Mouse (Mus musculus): Measurements from ENCODE around the gene Prepl.

GRCm38 (mm10) chr17:85033087-85033486 lies 57.0 kb downstream of the Prepl start:
- TF ChIP-seq POLR2A (IDR thresholded peaks at IDR 0.05; ENCODE audit: borderline replicate concordance, low read depth, low read length) (no peak), CTCF (IDR thresholded peaks at IDR 0.05; ENCODE audit: low read depth, low read length) (no peak)

Measured in bone marrow macrophage, adult 2 months (primary cell).